ENCODE assay signal across 23 mouse cellular contexts in the genomic region with DNA sequence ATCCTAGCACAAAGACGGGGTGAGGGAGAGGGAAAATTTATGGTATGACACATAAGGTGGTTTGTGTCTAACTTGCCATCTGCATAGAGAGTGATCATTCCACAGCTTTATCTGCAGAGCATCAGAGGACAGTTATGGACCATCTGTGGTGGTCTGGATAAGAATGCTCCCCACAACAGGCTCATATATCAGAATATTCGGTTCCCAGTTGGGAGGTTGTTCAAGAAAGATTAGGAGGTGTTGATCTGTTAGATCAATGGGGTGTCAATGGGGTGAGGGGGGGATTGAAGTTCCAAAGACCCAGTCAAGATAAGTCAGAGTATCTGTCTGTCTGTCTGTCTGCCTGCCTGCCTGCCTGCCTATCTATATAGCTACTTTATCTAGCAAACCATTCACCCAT.
DNase-seq lines count a peak whose midpoint lies in the region; ATAC-seq and TF ChIP-seq lines count a peak whose summit lies in the region.
"Had no signal": no experiment of that assay in that cellular context is flagged by ENCODE, and none has a peak within 500 bp of the region (broad histone marks: within the 10 kb centered on the region; RNA-seq: fewer than 3 reads in every experiment).

No protein-coding gene starts in this region.

- peak; percentile 71 for TF ChIP-seq EP300 in liver, embryonic 14.5 days (IDR thresholded peaks at IDR 0.05; ENCODE audit: low read depth)

- WGBS in liver, embryonic 14.5 days (ENCODE audit: insufficient replicate concordance): 32% methylated on average over 2 of the region's 2 CpGs
- WGBS in kidney, embryonic 16.5 days: 66% methylated on average over 2 of the region's 2 CpGs

- intact Hi-C loops in heart, postnatal 10 days (cut with DNase I): no loop called here
- intact Hi-C loops in left cerebral cortex, postnatal 36 days (cut with DNase I): no loop called here

- peak; percentile 31 for ATAC-seq in liver, embryonic 14.5 days (ENCODE audit: insufficient read depth)
- ATAC-seq in megakaryocyte progenitor cell, adult 5-6 weeks (replicated peaks; ENCODE audit: poor library complexity): peak; percentile 19; the same call in 1 of the 2 replicates
- ATAC-seq in kidney, embryonic 16.5 days (ENCODE audit: low FRiP score, low TSS enrichment): no peak
- ATAC-seq: CD4-positive, CD25-positive, alpha-beta regulatory T cell, adult 4 months; forebrain, embryonic 14.5 days; hindbrain, postnatal 0 days; Patski had no signal

- H3K4me2 ChIP-seq in liver, embryonic 14.5 days (ENCODE audit: low read depth): no peak overlapping the region
- H3K4me2 ChIP-seq in kidney, embryonic 16.5 days (replicated peaks; ENCODE audit: low read depth, low read length): no peak overlapping the region
- H3K4me2 ChIP-seq: hindbrain, embryonic 13.5 days had no signal

- H3K4me1 ChIP-seq in liver, embryonic 14.5 days (replicated peaks; ENCODE audit: control insufficient read depth in 2 of 2, insufficient read depth in 2 of 2, low read length in 1 of 2): peaks cover 30 to 44% of the 10 kb centered on the region in 2 experiments
- 0 out of 2 replicates have a peak, but pooled peaks cover 3% of the 10 kb centered on the region for H3K4me1 ChIP-seq in kidney, embryonic 16.5 days (ENCODE audit: insufficient read depth, low read length)

- H3K4me3 ChIP-seq in liver, embryonic 14.5 days (ENCODE audit: insufficient read depth in 1 of 2, low read depth in 2 of 2, low read length in 2 of 2): no peak overlapping the region
- no peak overlapping the region for H3K4me3 ChIP-seq in kidney, embryonic 16.5 days (ENCODE audit: low read length)
- H3K4me3 ChIP-seq: embryonic facial prominence, embryonic 10.5 days; gastrocnemius, adult 2 months; heart, embryonic 10.5 days; hindbrain, embryonic 13.5 days had no signal

- TF ChIP-seq CTCF in liver, embryonic 14.5 days (IDR thresholded peaks at IDR 0.05; ENCODE audit: low read depth): no peak

- H3K27ac ChIP-seq in liver, embryonic 14.5 days: no peak overlapping the region
- no peak overlapping the region for H3K27ac ChIP-seq in kidney, embryonic 16.5 days (ENCODE audit: low read length)
- H3K27ac ChIP-seq: embryonic facial prominence, embryonic 10.5 days; gastrocnemius, adult 2 months; heart, embryonic 10.5 days; hindbrain, embryonic 13.5 days; hindbrain, postnatal 0 days had no signal

- H3K9me3 ChIP-seq in liver, embryonic 14.5 days (ENCODE audit: control insufficient read depth, low read length): no peaks in the 10 kb centered on the region
- H3K9me3 ChIP-seq in kidney, embryonic 16.5 days (ENCODE audit: low read length): no peaks in the 10 kb centered on the region
- H3K9me3 ChIP-seq: embryonic facial prominence, embryonic 10.5 days; heart, embryonic 10.5 days; hindbrain, embryonic 13.5 days had no signal

- no peaks in the 10 kb centered on the region for H3K36me3 ChIP-seq in liver, embryonic 14.5 days (replicated peaks; ENCODE audit: control insufficient read depth, insufficient read depth, low read depth)
- no peaks in the 10 kb centered on the region; the same call in 1 of the 2 replicates for H3K36me3 ChIP-seq in kidney, embryonic 16.5 days (ENCODE audit: insufficient read depth, low read length)

- DNase-seq in heart, adult 11 months: peak; percentile 34
- no peak for DNase-seq in heart, postnatal 10 days
- DNase-seq in liver, embryonic 14.5 days (ENCODE audit: low read depth in 3 of 3, low spot score in 3 of 3): peak in 1 of 3 experiments; percentile 16
- DNase-seq in left cerebral cortex, postnatal 36 days (ENCODE audit: low spot score in 2 of 2): no peak
- DNase-seq in adipocyte (ENCODE audit: low spot score): no peak
- DNase-seq: adrenal gland, adult 8-10 months; adrenal gland, postnatal 36 days; B cell, adult 2 months; cerebellum, adult 2 months; cerebellum, postnatal 10 days; gastrocnemius, adult 2 months; gastrocnemius, postnatal 36 days; heart, adult 18-20 months; heart, postnatal 14 days had no signal

- H3K27me3 ChIP-seq in liver, embryonic 14.5 days (ENCODE audit: control insufficient read depth, insufficient read depth, low read length): no peaks in the 10 kb centered on the region
- no peaks in the 10 kb centered on the region for H3K27me3 ChIP-seq in kidney, embryonic 16.5 days (ENCODE audit: insufficient read depth, low read length)
- H3K27me3 ChIP-seq: hindbrain, embryonic 13.5 days; Patski had no signal

- no peak overlapping the region for H3K9ac ChIP-seq in liver, embryonic 14.5 days (replicated peaks)
- H3K9ac ChIP-seq in kidney, embryonic 16.5 days (replicated peaks; ENCODE audit: low read length): no peak overlapping the region
- H3K9ac ChIP-seq: hindbrain, embryonic 13.5 days had no signal
